Mouse (Mus musculus) thymus, adult 2 months (tissue): ENCODE measurements around the gene Ndufv3.

Experiments used
- CTCF ChIP-seq: fragments of 200-500 bp; IDR thresholded peaks from 2 replicates; pipeline ENCODE4 v1.5.1; 2012; ENCODE audit warnings: mild to moderate bottlenecking, control low read depth, low read length, moderate library complexity, borderline replicate concordance; ENCODE audit not compliant: control insufficient read depth, poor library complexity, insufficient read depth; ENCODE audit errors: extremely low read depth
- POLR2A ChIP-seq: fragments of 200-500 bp; IDR thresholded peaks from 2 replicates; pipeline ENCODE4 v1.6.1; 2012; ENCODE audit warnings: mild to moderate bottlenecking, low read length, control low read depth, moderate library complexity; ENCODE audit not compliant: control insufficient read depth, poor library complexity, insufficient read depth; ENCODE audit errors: extremely low read depth

DNA sequence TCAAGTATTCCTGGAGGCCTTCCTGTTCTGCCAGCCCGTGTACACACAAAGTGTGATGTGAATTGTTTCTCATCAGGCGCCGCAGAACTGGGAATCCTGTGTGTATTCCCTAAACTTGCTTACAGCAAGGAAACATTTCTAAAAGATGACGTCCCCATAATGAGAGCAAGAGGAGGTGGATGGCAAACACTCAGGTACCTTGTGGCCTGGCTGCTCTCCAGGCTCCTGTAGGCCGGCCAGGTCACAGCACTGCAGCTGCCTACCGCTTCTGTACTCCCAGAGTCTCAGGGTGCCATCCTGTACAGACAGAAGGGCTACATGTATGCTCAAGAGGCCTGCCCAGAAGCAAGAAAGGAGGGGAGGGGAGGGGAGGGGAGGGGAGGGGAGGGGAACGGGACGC is 19.5 kb upstream of the Ndufv3 start:
- no peak for TF ChIP-seq CTCF
- TF ChIP-seq POLR2A, result no peak
